Mouse (Mus musculus) midbrain, embryonic 11.5 days (tissue): Measurements from ENCODE around the gene Gbx2. TPM values are rescaled to one million over a fixed set of nuclear protein-coding genes. Genes with fewer than 3 reads are reported as not detected.

Experiments
- ATAC-seq: fragments of 200-750 bp; cut with Nextera tagmentation; 2 replicates; pipeline ENCODE4 v1.8.0; 2017; ENCODE audit warnings: moderate TSS enrichment, moderate library complexity; ENCODE audit not compliant: low FRiP score
- DNase-seq: peaks from one replicate; pipeline ENCODE4 v3.0.0; 2015; ENCODE audit warnings: low spot score; ENCODE audit errors: missing footprints
- H3K27ac ChIP-seq: fragments of 300-500 bp; sonication (generic); 2 replicates; pipeline ENCODE4 v1.5.1; 2014; ENCODE audit warnings: low read depth, low read length
- H3K27me3 ChIP-seq: fragments of 300-500 bp; sonication (generic); 2 replicates; pipeline ENCODE4 v1.6.1; 2014; ENCODE audit warnings: mild to moderate bottlenecking, low read length, moderate library complexity, mixed read lengths; ENCODE audit not compliant: control insufficient read depth, insufficient read depth
- H3K36me3 ChIP-seq: fragments of 300-500 bp; sonication (generic); 2 replicates; pipeline ENCODE4 v1.6.1; 2014; ENCODE audit warnings: mild to moderate bottlenecking, low read length, moderate library complexity, mixed read lengths; ENCODE audit not compliant: control insufficient read depth, insufficient read depth
- H3K4me1 ChIP-seq: fragments of 300-500 bp; sonication (generic); 2 replicates; pipeline ENCODE4 v1.6.1; 2014; ENCODE audit warnings: low read length; ENCODE audit not compliant: control insufficient read depth, insufficient read depth
- H3K4me2 ChIP-seq: fragments of 300-500 bp; sonication (generic); 2 replicates; pipeline ENCODE4 v1.6.1; 2014; ENCODE audit warnings: mild to moderate bottlenecking, moderate library complexity
- H3K4me3 ChIP-seq: fragments of 300-500 bp; sonication (generic); 2 replicates; pipeline ENCODE4 v1.5.1; 2014; ENCODE audit warnings: low read depth, low read length
- H3K9ac ChIP-seq: fragments of 300-500 bp; sonication (generic); 2 replicates; pipeline ENCODE4 v1.6.1; 2014; ENCODE audit warnings: low read length
- H3K9me3 ChIP-seq: fragments of 300-500 bp; sonication (generic); 2 replicates; pipeline ENCODE4 v1.6.1; 2016; ENCODE audit warnings: low read length; ENCODE audit not compliant: control insufficient read depth
- WGBS: fragments of 180-500 bp; shearing (Covaris S2); extraction: QIAGEN DNeasy Blood & Tissue Kit; methylation state at CpG from one replicate; pipeline ENCODE4 v1.1.7; 2014; 5-methylcytosine and 5-hydroxymethylcytosine counted together
- polyA plus RNA-seq: library from polyadenylated mRNA; unstranded; fragments of >200 nt; fragmentation: Nextera tagmentation; extraction: Ambion mirVana; gene quantifications from 2 replicates; pipeline ENCODE4 v1.2.1, GENCODE M21; 2014

Gene Gbx2
- polyA plus RNA-seq, 1 experiment from 2014 or later: 9.6 TPM

DNA sequence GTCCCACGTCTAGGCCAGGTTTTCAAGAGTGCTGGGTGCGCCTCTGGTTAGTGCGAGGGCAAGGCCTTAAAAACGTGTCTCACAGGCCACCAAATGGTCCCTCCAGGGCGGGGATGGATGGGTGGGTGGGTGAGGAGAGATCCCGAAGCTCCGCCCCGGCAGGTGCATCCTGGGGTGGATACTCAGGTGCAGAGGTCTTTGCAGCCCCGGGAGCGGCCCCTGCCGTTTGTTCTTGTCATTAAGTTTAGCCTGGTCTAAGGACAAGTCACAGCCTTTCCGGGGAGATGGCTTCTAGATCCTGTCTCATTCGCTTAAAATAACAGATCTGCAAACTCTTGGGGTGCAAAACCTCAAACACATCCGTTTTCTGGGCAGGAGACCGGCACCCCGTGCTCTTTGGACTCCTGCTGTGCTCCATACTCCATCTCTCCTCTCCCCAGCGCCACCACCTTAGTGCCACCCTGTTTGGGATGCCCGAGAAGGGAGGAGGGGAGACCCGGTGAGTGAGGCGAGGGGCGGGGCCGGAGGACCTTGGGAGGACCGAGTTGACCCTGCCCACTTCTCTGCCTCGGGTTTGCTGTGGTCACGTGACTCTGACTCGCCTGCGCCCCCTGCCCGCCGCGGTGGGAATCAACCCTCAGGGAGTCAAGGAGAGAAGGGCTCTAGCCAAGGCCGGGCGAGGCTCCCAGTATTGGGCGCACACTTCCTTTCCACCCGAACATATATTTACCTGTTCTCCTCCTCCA is 9.2 kb upstream of the Gbx2 start:
- 5% methylated on average over 33 of the region's 34 CpGs for WGBS
- Histone ChIP-seq H3K4me3 (no peak overlapping the region), H3K36me3 (no peaks in the 10 kb centered on the region), H3K9me3 (no peaks in the 10 kb centered on the region), H3K9ac (no peak overlapping the region), H3K4me2 (no peak overlapping the region), H3K4me1 (peaks cover 29% of the 10 kb centered on the region), H3K27ac (no peak overlapping the region), H3K27me3 (peaks cover 86% of the 10 kb centered on the region)
- ATAC-seq (peak; percentile 49; the same call in 1 of the 2 replicates), DNase-seq (peak; percentile 99)

DNA sequence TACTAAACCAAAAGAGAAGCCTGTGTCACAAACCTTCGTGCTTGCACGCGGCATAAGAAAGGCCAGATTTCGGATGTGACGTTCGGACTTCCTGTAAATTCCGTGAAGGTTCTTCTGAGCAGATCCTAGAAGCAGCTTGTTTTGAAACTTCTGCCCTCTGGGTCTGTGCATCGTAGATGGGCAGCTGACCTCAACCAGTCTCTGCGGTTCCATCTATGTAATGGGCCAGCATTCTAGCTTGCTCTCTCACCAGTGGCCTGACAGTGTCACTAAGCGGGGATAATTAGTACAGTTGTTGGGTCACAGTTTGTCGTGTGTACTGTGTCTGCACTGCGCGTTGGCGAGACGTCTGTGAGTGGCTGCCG is 8.6 kb upstream of the Gbx2 start:
- 24% methylated on average over 16 of the region's 16 CpGs for WGBS
- no peak overlapping the region for H3K4me3 ChIP-seq
- no peaks in the 10 kb centered on the region for H3K36me3 ChIP-seq
- H3K4me1 ChIP-seq: peaks cover 31% of the 10 kb centered on the region
- H3K9me3 ChIP-seq: no peaks in the 10 kb centered on the region
- DNase-seq (peak; percentile 91), ATAC-seq (no peak)
- no peak overlapping the region for H3K9ac ChIP-seq
- H3K4me2 ChIP-seq: no peak overlapping the region
- H3K27ac ChIP-seq: no peak overlapping the region
- H3K27me3 ChIP-seq: peaks cover 90% of the 10 kb centered on the region

DNA sequence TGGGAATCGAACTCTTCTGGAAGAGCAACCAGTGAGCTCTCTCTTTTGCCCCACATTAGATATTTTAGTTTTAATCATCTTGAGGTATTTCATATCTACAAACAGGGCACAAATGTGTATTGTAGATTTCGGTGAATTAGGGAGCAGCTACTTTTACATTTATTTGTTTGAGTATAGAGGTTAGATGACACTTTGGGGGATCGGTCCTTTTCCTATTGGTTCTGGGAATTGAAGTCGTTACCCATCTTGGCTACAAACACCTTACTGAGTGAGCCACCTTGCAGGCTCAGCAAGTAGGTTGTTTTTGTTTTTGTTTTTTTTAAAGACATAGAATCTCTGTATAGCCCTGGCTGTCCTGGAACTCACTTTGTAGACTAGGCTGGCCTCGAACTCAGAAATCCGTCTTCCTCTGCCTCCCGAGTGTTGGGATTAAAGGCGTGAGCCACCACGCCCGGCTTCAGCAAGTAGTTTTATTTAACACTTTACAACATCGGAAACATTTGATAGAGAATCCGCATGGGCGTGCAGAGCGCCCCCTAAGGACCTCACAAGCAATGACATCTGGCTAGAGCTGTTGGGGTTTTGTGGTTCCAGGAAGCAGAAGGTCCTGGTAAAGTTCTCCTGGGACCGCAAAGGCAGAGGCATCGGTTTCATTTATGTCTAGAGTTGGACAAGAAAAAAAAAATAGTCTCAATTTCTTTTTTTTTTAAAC is 8.1 kb upstream of the Gbx2 start:
- no peak overlapping the region for H3K9ac ChIP-seq
- DNase-seq (peak; percentile 89), ATAC-seq (no peak)
- H3K9me3 ChIP-seq: no peaks in the 10 kb centered on the region
- H3K27me3 ChIP-seq: peaks cover 92% of the 10 kb centered on the region
- H3K27ac ChIP-seq: no peak overlapping the region
- H3K4me2 ChIP-seq: no peak overlapping the region
- H3K4me3 ChIP-seq: no peak overlapping the region
- 21% methylated on average over 16 of the region's 16 CpGs for whole genome bisulfite sequencing
- peaks cover 33% of the 10 kb centered on the region for H3K4me1 ChIP-seq
- H3K36me3 ChIP-seq: no peaks in the 10 kb centered on the region

DNA sequence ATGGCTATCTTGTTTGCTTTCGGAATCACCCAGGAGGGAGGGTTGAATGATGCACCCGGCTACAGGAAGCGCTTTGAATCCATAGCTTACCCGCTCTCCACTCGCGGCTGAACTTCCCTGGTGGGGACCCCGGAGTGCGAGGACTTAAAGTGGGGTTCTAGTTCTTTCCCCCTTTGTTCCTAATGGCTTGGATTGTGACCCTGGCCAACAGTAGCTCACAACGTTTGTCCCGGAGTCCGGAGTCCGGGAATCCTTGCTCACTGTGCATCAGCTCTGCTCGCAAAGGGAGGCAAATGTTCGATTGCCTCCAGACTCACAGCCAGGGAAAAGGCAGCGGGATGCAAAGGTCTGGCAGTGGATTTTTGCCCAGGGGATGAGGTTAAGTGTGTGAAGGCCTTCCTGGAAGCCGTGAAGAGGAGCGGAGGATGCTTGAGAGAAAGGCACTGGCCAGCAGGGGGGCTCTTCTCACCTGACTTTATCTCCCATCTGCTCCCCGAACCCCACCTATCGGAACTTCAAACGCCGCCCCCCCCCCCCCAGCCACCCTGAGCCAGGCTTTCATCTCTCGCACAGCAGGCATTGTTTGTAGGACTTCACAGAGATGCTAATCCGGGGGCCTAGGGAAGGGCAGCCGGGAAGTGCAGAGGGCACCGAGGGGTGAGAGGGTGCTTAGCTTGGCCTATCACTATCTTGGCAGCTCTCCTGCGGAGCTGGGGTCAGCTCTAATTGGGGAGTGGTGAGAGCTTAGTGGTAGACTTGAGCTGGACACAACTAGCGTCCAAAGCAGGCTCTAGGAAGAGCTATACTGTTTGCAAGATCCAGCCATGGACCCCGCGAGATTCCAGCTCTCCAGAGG is 4.7 kb upstream of the Gbx2 start:
- Histone ChIP-seq H3K4me2 (peak overlapping the region; percentile 14), H3K4me1 (peaks cover 30% of the 10 kb centered on the region), H3K9ac (no peak overlapping the region), H3K9me3 (no peaks in the 10 kb centered on the region), H3K27ac (no peak overlapping the region), H3K27me3 (peaks cover 97% of the 10 kb centered on the region), H3K4me3 (no peak overlapping the region), H3K36me3 (no peaks in the 10 kb centered on the region)
- DNase-seq (peak; percentile 93), ATAC-seq (no peak)
- under 1% methylated on average over 29 of the region's 29 CpGs for WGBS

DNA sequence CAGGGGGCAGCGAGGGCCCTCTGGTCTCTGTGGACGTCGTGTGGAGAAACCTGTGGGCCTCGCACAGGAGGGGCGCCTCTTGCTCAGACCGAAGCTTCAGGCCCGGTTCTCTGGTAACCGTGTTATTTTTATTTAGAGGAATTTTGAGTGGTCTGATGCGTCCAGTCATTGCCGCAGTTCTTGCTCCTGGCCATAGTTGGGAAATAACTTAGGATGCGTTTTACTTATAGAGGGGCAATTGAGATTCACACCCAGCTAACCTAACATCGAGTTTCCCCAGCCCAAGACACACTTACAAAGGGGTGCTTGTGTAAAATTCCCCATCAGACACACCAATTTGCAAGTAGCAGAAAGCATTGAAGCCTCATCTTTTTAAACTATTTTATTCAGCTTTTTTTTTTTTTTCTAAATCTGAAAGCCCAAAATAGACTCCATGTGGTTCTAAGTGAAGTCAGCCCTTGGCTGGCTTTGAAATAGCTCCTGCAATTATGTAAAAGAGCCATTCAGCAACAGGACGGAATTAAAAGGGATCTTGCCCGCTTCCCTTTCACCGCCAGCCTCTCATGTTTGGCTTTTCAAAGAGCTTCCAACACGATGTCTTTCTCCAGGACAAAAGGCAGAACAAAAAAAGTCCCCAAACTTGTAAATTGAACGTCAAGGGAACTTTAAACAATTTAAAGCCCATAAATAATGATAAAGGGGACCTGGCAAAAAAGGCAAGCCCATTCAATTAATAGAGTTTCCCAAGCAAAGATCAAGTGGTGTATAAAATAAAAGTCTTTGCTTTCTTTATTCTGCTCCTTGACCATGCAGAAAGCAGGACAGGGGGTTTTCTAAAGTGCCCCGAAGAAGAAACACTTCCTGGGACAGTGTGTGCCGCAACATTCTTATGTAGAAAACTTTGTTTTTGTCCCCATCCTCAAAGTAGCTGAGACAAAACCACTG is 3.6 kb upstream of the Gbx2 start:
- Histone ChIP-seq H3K4me3 (no peak overlapping the region), H3K27ac (no peak overlapping the region), H3K9ac (no peak overlapping the region), H3K36me3 (no peaks in the 10 kb centered on the region), H3K4me1 (peaks cover 38% of the 10 kb centered on the region), H3K9me3 (no peaks in the 10 kb centered on the region), H3K27me3 (peaks cover 98% of the 10 kb centered on the region), H3K4me2 (no peak overlapping the region)
- WGBS: 2% methylated on average over 19 of the region's 19 CpGs
- peak; percentile 94 for DNase-seq
- no peak for ATAC-seq

DNA sequence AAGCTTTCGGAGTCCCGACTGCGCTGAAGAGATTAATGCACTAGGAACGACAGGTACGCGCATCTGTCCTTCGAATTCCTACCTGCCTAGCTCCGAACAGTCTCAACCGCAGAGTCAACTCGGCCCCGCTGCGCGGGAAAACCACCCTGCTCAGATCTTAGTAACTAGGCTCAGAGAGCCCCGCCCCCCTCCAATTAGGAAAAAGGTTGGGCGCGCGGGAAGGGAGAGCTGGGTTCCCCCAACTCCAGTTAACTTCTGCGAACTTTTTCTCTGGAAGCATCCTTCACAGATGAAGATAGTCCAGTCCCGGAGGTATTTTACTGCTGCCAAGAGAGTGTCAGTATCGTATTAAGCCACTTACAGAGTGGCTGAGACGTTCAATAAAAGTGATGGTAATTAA is 2.8 kb upstream of the Gbx2 start:
- ATAC-seq: no peak

DNA sequence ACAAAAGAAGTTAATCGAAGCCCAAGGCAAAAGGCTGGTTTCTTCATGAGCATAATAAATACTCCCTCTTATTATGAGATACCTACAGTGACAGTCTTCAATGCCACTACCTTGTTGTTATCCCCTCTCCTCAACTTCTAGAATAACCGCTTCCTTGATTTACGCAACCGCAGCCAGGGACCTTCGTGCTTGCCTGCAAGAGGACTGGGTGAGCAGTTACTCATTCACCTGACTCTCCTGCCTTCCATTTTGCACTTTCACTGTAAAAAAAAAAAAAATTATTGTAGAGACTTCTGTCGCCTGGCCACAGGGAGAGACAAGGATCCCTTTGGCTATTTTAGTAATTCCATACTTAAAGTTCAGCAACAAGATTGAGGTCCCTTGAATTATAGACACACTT is 2.0 kb upstream of the Gbx2 start:
- DNase-seq: no peak
- 2% methylated on average over 6 of the region's 6 CpGs for WGBS
- H3K36me3 ChIP-seq: no peaks in the 10 kb centered on the region
- H3K27ac ChIP-seq: no peak overlapping the region
- H3K4me1 ChIP-seq: peaks cover 38% of the 10 kb centered on the region
- no peak overlapping the region for H3K9ac ChIP-seq
- no peak for ATAC-seq
- no peak overlapping the region for H3K4me3 ChIP-seq
- H3K4me2 ChIP-seq: no peak overlapping the region
- peaks cover 98% of the 10 kb centered on the region for H3K27me3 ChIP-seq
- H3K9me3 ChIP-seq: no peaks in the 10 kb centered on the region

More for the DNA sequence above, 2.8 kb upstream of the Gbx2 start:
- H3K4me1 ChIP-seq: peaks cover 38% of the 10 kb centered on the region
- H3K4me2 ChIP-seq: no peak overlapping the region
- H3K9me3 ChIP-seq: no peaks in the 10 kb centered on the region
- H3K27me3 ChIP-seq: peaks cover 98% of the 10 kb centered on the region
- no peak overlapping the region for H3K9ac ChIP-seq
- no peak overlapping the region for H3K27ac ChIP-seq
- DNase-seq: no peak
- no peak overlapping the region for H3K4me3 ChIP-seq
- no peaks in the 10 kb centered on the region for H3K36me3 ChIP-seq
- WGBS: under 1% methylated on average over 21 of the region's 21 CpGs

DNA sequence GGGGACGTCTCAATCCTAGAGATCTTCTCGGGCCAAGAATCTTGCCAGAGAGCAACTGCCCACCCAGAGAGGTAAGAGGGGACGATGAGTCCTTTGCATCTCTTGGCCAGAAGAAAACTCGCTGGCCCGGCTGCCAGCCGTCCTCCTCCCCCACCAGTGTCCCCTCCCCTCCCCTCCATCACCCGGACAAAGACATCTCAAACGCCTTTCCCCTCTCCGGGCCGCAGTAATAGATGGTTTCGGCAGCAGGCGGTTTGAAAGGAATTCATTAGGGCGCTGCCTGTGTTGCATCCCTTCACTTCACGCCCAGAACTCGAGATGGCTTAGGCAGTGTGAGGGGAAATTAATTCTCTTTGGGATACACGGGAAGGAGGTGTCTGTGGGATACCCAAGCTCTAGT is 1.6 kb upstream of the Gbx2 start:
- no peak overlapping the region for H3K9ac ChIP-seq
- peak; percentile 96 for DNase-seq
- H3K4me3 ChIP-seq: no peak overlapping the region
- 0% methylated on average over 16 of the region's 16 CpGs for WGBS
- H3K27ac ChIP-seq: no peak overlapping the region
- peaks cover 38% of the 10 kb centered on the region for H3K4me1 ChIP-seq
- no peaks in the 10 kb centered on the region for H3K9me3 ChIP-seq
- 0 out of 2 replicates have a peak, but pooled peaks have one; percentile 15 for ATAC-seq
- peaks cover 98% of the 10 kb centered on the region for H3K27me3 ChIP-seq
- H3K36me3 ChIP-seq: no peaks in the 10 kb centered on the region
- no peak overlapping the region for H3K4me2 ChIP-seq
